Mouse (Mus musculus): Measurements from ENCODE around the gene Fras1.

Fras1 gene

DNA sequence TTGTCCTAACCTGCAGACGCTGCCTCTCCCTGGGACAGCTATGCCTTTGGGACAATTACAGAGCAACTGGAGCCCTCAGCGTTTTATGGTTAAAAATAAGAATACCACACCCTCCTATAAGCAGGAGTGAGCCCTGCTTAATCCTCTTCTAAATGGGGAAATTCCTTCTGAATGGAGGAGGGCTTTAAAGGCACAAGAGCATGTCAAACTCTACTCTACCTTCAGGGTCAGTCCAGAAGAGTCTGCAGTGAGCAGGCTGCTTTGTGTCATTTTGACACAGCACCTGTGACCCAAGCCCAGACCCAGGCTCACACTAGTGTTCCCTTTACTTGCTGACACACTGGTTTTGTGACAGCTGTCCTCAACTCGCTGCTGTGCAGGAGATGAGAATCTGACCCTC, 307.3 kb downstream of the Fras1 start:
- DNase-seq (ENCODE audit: low spot score in 2 of 2) = no peak

GRCm38 (mm10) chr5:96682777-96683176, 309.0 kb downstream of the Fras1 start:
- DNase-seq (ENCODE audit: low spot score in 2 of 2) = no peak

DNA sequence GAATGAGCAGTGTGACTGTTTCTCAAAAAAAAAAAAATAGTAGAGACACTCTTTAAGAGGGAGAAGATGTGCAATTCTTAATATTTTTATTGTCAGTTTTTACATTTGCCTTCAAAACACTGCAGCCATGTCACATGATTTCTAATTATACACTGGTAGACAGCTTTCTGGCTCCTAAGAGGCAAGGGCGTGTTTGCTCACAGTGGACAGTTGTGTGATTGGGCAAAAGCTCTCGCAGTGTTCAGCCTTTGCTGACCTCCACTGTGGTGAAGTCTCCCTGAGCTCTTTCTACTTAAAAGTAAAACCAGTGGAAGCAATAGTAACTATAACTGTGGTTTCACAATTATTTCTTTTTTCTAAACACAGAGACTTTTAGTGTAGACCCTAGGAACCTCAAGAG, 315.1 kb downstream of the Fras1 start:
- DNase-seq (ENCODE audit: low spot score in 2 of 2) = no peak

- DNase-seq (ENCODE audit: low spot score in 2 of 2) = no peak
These were observed 325.2 kb downstream of the Fras1 start for GRCm38 (mm10) chr5:96698972-96699371.

- no peak for DNase-seq (ENCODE audit: low spot score in 2 of 2)
These were observed 329.2 kb downstream of the Fras1 start for GRCm38 (mm10) chr5:96702706-96703625.

GRCm38 (mm10) chr5:96708515-96708914, 334.8 kb downstream of the Fras1 start:
- DNase-seq (ENCODE audit: low spot score in 2 of 2) = no peak

GRCm38 (mm10) chr5:96712089-96712684, 338.4 kb downstream of the Fras1 start:
- DNase-seq (ENCODE audit: low spot score in 2 of 2) = no peak

DNA sequence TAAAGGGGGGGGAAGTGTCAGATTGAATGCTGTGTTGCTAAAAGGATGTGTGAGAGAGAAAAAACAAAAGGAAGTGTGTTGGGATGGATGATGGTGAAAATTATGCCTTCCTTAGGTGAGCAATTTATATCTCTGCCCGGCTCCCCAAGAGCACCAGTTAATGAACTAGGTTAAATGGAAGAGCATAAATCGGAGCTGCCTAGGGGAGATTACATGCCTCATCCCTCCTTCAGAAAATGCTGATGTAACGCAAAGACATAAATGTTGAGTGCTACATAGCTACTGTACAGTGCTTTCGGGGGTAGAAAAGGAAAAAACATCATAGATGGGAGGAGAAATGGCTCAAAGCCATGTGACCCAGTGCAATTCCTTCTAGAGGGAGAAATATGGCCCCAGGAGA, 339.0 kb downstream of the Fras1 start:
- DNase-seq (ENCODE audit: low spot score in 2 of 2) = no peak

GRCm38 (mm10) chr5:96716273-96717034, 342.7 kb downstream of the Fras1 start:
- no peak for DNase-seq (ENCODE audit: low spot score in 2 of 2)

DNA sequence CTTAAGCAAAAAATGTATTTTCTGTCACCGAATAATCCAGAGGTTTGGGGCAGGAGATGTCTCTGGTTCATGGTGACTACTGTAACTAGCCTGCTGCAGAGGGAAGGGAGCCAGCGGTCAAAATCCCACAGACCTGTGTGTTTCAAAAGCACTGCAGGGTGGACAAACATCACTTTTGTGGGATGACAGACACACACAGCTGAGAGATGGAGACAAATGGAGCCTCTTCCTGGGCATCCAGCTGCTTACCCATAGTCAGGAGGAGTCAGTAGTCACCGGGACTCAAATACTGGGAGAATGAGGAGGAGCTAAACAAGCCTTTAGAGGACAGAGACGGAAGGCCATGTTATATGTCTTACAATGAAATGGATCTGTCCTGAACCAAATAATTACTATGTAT, 343.9 kb downstream of the Fras1 start:
- DNase-seq (ENCODE audit: low spot score in 2 of 2) = no peak

- no peak for DNase-seq (ENCODE audit: low spot score in 2 of 2)
These were observed 344.8 kb downstream of the Fras1 start for GRCm38 (mm10) chr5:96718601-96719000.

DNA sequence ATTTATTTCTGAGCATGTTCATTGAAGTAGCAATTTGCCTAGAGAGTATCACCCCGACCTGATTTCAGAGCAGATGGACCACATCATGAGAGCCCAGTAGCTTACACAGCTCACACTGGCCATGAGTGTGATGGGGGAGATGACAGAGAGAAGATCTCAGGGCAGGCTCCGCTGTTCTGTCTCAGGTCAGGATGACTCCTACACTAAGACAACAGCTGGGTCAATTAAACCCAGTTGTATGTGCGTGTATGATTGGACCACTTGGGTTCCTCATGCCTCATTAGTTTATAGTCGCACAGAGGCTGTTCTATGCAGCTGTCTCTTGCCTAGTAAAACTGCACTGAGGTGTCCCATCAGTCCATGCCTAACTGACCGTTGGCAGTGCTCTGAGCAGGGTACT, 345.5 kb downstream of the Fras1 start:
- no peak for DNase-seq (ENCODE audit: low spot score in 2 of 2)

DNA sequence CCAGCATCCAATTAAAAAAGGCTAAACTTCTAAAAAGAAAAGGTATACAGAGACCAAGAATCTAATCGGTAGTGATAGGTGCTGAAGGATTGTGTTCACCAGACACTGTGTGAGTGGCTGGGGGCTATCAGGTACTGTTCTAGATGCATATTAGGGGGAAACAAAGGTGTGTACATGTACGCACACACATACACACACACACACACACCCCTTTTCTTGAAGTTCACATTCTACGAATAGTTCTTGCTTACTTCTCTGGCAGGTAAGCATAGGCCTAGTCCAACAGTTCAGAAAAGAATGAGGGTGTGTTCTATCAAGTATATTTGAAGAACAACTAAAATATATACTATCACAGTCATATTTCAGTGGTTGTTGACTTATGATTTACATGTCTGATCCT, 348.9 kb downstream of the Fras1 start:
- DNase-seq (ENCODE audit: low spot score in 2 of 2) = no peak

DNA sequence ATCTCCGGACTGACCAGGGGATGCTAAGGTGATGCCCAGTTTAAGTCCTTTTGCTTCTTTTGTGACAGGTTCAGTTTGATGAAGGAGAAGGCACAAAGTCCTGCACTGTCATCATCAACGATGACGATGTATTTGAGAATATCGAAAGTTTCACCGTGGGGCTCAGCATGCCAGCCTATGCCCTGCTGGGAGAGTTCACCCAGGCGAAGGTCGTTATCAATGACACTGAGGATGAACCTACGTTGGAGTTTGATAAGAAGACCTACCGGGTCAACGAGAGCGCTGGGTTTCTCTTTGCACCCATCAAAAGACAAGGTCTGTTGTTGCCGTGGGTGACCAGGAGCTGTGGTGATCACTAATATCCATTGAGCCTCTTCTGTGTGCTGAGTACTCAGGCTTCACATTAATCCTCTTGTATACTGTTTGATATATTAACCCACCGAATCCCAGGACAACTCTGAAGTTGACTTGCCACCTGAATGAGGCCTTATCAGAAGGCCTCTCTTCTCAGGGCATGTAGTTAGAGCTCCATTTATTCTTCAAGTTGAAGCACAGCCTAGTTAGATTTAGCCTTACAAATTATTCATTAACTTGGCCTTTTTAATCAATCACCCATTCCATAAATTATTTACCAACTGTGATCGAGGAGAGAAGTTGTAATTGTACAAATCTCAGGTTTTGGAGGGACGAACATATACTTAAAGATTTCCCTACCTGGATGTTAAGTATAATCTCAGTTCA, 365.6 kb downstream of the Fras1 start:
- no peak for DNase-seq (ENCODE audit: low spot score in 2 of 2)

- DNase-seq (ENCODE audit: low spot score in 2 of 2) = no peak
These were observed 373.6 kb downstream of the Fras1 start for GRCm38 (mm10) chr5:96747195-96747984.

DNA sequence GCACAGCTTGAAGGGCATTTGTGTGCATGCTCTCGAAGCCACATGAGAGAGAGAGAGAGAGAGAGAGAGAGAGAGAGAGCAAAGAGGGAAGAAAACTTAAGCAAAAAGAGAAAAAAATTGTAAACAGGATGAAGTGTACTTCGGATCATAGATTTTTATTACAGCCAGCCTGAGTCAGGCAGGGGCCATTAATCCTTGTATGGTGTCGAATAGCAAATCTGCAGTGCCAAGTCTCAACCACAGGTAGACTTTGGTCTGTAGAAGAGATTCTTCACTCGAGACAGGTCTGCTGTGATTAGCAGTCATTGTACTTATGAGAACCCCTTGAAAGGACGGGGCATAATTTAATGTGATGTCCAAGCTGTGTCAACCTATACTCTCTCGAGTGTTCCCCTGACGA, 383.9 kb downstream of the Fras1 start:
- DNase-seq (ENCODE audit: low spot score in 2 of 2) = no peak

DNA sequence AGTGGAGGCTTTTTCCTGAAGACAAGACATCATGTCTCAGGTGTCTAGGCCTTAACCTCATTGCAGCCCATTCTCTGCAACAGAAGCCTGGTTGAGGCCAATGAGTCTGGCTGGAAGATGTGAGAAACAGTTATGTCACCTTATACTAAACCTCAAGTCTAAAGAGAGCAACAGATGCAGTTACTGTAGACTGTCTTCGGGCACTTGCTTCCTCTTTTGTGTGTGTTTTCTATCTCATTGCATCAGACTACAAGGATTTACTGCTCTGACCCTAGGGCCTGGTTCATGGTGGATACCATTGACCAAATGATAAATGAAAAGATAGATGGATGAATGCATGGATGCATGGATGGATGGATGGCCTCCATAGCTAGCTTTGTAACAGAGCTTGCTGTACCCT, 388.3 kb downstream of the Fras1 start:
- no peak for DNase-seq (ENCODE audit: low spot score in 2 of 2)

- peak in 1 of 2 experiments; percentile 59 for DNase-seq (ENCODE audit: low spot score in 2 of 2)
These were observed 395.2 kb downstream of the Fras1 start for GRCm38 (mm10) chr5:96768846-96769471.

DNA sequence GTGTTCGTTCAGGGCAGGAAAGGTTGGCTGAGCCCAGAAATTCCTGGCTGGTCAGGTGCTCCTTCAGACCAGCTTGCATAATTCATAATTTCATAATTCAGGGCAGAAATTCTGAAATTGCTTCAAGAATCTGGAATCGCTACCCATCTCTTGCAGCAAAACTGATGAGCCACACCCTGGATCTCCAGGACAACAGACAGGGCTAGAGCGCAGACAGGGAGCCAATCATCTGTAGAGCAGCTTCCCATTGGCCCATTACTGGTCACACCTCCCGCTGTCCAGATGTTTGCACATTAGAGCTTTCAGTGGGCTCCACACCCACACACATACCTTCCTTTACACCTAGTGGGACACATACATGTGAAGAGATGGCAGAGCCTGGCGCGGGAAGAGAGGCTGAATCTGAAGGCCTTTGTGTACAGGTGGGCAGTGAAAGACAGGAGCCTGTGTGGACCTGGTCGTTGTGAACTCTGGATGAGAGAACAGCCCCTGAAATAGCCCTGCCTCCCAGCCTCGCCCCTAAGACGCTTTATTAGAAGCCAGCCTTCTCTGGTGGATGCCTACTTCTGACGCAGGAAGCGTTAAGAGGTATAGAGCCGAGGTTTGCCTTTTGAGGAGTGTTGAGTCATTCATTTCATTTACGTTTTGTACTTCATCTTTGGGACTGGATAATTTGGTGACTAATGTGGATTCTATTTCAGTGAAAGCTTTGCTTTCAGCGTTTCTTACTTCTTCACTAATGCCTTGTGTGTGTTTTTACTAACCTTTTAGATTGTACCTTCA, 409.9 kb downstream of the Fras1 start:
- no peak for DNase-seq (ENCODE audit: low spot score in 2 of 2)

DNA sequence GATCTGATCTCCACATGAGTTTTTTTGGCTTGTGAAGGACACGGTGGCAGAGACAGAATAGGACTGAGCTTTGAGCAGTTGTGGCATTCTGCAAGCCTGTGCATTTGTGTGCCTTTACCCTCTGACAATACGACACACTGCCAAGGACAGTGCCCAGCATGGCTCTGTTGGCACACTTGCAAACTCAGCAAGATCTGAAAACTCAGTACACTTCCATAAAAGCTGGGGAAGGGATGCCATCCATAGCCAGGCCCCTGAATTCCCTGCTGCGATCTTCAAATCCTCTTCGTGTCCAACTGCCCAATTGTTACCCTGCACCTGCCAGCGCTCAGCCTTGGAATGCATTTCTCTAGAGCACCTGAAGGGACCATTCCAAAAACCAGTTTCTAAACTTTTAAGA, 411.3 kb downstream of the Fras1 start:
- no peak for DNase-seq (ENCODE audit: low spot score in 2 of 2)
